In the genomic region with DNA sequence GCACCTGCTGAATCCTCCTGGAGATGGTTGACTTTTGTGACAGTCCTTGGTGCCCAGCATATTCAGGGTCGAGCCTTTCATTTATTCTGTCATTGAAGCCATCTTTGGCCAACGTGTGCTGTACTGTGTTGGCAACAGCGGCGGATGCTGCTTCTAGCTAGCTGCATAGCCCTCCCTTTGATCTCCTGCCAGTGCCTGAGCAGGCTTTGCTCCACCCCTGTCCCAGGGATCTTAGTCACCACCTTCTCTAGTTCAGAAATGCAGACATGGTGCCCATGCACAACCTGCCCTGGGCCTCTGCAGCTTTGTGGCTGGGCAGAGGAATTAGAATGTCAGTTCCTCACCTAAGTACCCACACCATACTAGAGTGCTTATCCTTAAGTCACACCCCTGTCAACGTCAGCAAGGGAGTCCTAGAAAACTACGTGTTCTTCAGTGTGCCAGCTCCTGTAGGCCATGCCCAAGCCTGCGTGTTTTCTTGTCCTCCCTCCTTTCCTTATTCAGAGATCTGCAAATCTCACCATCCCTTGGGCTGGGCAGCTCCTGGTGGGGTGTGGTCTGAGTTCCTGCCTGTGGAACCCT, we compare ENCODE assay signal across 8 mouse cellular contexts.
DNase-seq lines count a peak whose midpoint lies in the region; ATAC-seq lines count a peak whose summit lies in the region.

No protein-coding gene starts in this region.

- 74% methylated on average over 7 of the region's 7 CpGs for WGBS in hindbrain, embryonic 15.5 days
- 85% methylated on average over 7 of the region's 7 CpGs for WGBS in hindbrain, embryonic 11.5 days
- WGBS in heart, embryonic 16.5 days: 35% methylated on average over 7 of the region's 7 CpGs
- WGBS in stomach, embryonic 15.5 days: 65% methylated on average over 7 of the region's 7 CpGs
- 91% methylated on average over 7 of the region's 7 CpGs for WGBS in forebrain, embryonic 10.5 days

- no peaks in the 10 kb centered on the region for H3K9me3 ChIP-seq in hindbrain, embryonic 15.5 days
- H3K9me3 ChIP-seq in hindbrain, embryonic 11.5 days (ENCODE audit: control insufficient read depth, low read length): no peaks in the 10 kb centered on the region
- no peaks in the 10 kb centered on the region for H3K9me3 ChIP-seq in heart, embryonic 16.5 days (replicated peaks; ENCODE audit: control insufficient read depth, low read length)
- no peaks in the 10 kb centered on the region for H3K9me3 ChIP-seq in stomach, embryonic 15.5 days
- no peaks in the 10 kb centered on the region for H3K9me3 ChIP-seq in forebrain, embryonic 10.5 days

- no peak overlapping the region for H3K4me3 ChIP-seq in hindbrain, embryonic 15.5 days
- no peak overlapping the region for H3K4me3 ChIP-seq in hindbrain, embryonic 11.5 days (ENCODE audit: low read depth, low read length)
- no peak overlapping the region for H3K4me3 ChIP-seq in heart, embryonic 16.5 days (ENCODE audit: low read length)
- H3K4me3 ChIP-seq in stomach, embryonic 15.5 days (replicated peaks): no peak overlapping the region
- H3K4me3 ChIP-seq in forebrain, embryonic 10.5 days: no peak overlapping the region

- no peak for DNase-seq in hindbrain, embryonic 11.5 days (ENCODE audit: low spot score)
- peak; percentile 69 for DNase-seq in CD4-positive, CD25-positive, alpha-beta regulatory T cell, adult 2 months (ENCODE audit: low read depth, low spot score)
- peak; percentile 16 for DNase-seq in cerebellum, adult 11 months
- DNase-seq in retina, postnatal 1 day: no peak
- no peak for DNase-seq in forebrain, embryonic 10.5 days (ENCODE audit: extremely low spot score, low spot score)

- H3K27ac ChIP-seq in hindbrain, embryonic 15.5 days (replicated peaks): no peak overlapping the region
- H3K27ac ChIP-seq in hindbrain, embryonic 11.5 days (ENCODE audit: low read depth, low read length): no peak overlapping the region
- peak overlapping the region; percentile 96 for H3K27ac ChIP-seq in heart, embryonic 16.5 days (ENCODE audit: low read length)
- H3K27ac ChIP-seq in stomach, embryonic 15.5 days: no peak overlapping the region; the same call in 1 of the 2 replicates
- no peak overlapping the region for H3K27ac ChIP-seq in forebrain, embryonic 10.5 days

- H3K36me3 ChIP-seq in hindbrain, embryonic 15.5 days: no peaks in the 10 kb centered on the region
- H3K36me3 ChIP-seq in hindbrain, embryonic 11.5 days (ENCODE audit: control insufficient read depth, insufficient read depth, low read length): no peaks in the 10 kb centered on the region
- H3K36me3 ChIP-seq in heart, embryonic 16.5 days (ENCODE audit: control insufficient read depth, insufficient read depth): no peaks in the 10 kb centered on the region
- no peaks in the 10 kb centered on the region for H3K36me3 ChIP-seq in stomach, embryonic 15.5 days
- H3K36me3 ChIP-seq in forebrain, embryonic 10.5 days (replicated peaks): no peaks in the 10 kb centered on the region

- H3K4me2 ChIP-seq in hindbrain, embryonic 15.5 days: no peak overlapping the region
- no peak overlapping the region for H3K4me2 ChIP-seq in hindbrain, embryonic 11.5 days (replicated peaks; ENCODE audit: low read depth, low read length)
- peak overlapping the region; percentile 49 for H3K4me2 ChIP-seq in heart, embryonic 16.5 days (ENCODE audit: low read depth, low read length)
- H3K4me2 ChIP-seq in stomach, embryonic 15.5 days: no peak overlapping the region

- ATAC-seq in hindbrain, embryonic 15.5 days (ENCODE audit: low FRiP score, low read depth): 0 out of 2 replicates have a peak, but pooled peaks have one; percentile 42
- ATAC-seq in hindbrain, embryonic 11.5 days (ENCODE audit: low FRiP score): no peak
- ATAC-seq in heart, embryonic 16.5 days (replicated peaks; ENCODE audit: extremely low read depth, insufficient read depth, low FRiP score): peak; percentile 92
- 0 out of 2 replicates have a peak, but pooled peaks have one; percentile 10 for ATAC-seq in stomach, embryonic 15.5 days (ENCODE audit: insufficient read depth, low FRiP score, low read depth)

- H3K27me3 ChIP-seq in hindbrain, embryonic 15.5 days: no peaks in the 10 kb centered on the region
- no peaks in the 10 kb centered on the region for H3K27me3 ChIP-seq in hindbrain, embryonic 11.5 days (ENCODE audit: control insufficient read depth, insufficient read depth, low read length)
- no peaks in the 10 kb centered on the region for H3K27me3 ChIP-seq in heart, embryonic 16.5 days (ENCODE audit: control insufficient read depth, insufficient read depth, low read length)
- no peaks in the 10 kb centered on the region for H3K27me3 ChIP-seq in stomach, embryonic 15.5 days (replicated peaks)
- no peaks in the 10 kb centered on the region for H3K27me3 ChIP-seq in forebrain, embryonic 10.5 days (ENCODE audit: poor library complexity, severe bottlenecking)

- H3K4me1 ChIP-seq in hindbrain, embryonic 15.5 days (replicated peaks): no peaks in the 10 kb centered on the region
- H3K4me1 ChIP-seq in hindbrain, embryonic 11.5 days (replicated peaks; ENCODE audit: control insufficient read depth, insufficient read depth, low read length): no peaks in the 10 kb centered on the region
- peaks cover 16% of the 10 kb centered on the region for H3K4me1 ChIP-seq in heart, embryonic 16.5 days (ENCODE audit: control insufficient read depth, insufficient read depth, low read length)
- H3K4me1 ChIP-seq in stomach, embryonic 15.5 days: peaks cover 9% of the 10 kb centered on the region; the same call in 1 of the 2 replicates
- H3K4me1 ChIP-seq in forebrain, embryonic 10.5 days: peaks cover 11% of the 10 kb centered on the region

- H3K9ac ChIP-seq in hindbrain, embryonic 15.5 days: no peak overlapping the region
- H3K9ac ChIP-seq in hindbrain, embryonic 11.5 days (ENCODE audit: low read depth, low read length): no peak overlapping the region
- H3K9ac ChIP-seq in heart, embryonic 16.5 days (ENCODE audit: low read length): peak overlapping the region; percentile 32; the same call in 1 of the 2 replicates
- H3K9ac ChIP-seq in stomach, embryonic 15.5 days: no peak overlapping the region

Comparison
In these comparisons a context has a peak if more than half of its experiments do, and no peak if none do; other contexts are left out.
1. DNase-seq: peak in CD4-positive, CD25-positive, alpha-beta regulatory T cell, adult 2 months (single experiment) and cerebellum, adult 11 months (single experiment); none in hindbrain, embryonic 11.5 days (single experiment), retina, postnatal 1 day (single experiment) and forebrain, embryonic 10.5 days (single experiment).